Mouse (Mus musculus): ENCODE data around the gene Mthfr.

- TF ChIP-seq EP300 (IDR thresholded peaks at IDR 0.05; ENCODE audit: low read depth) (no peak), CTCF (IDR thresholded peaks at IDR 0.05; ENCODE audit: low read depth) (peak; percentile 67)
These were observed 30.5 kb upstream of the Mthfr start for GRCm38 (mm10) chr4:148008412-148008811.

All from liver, postnatal 0 days (tissue).